Mouse (Mus musculus): ENCODE measurements at regions not wholly inside any gene's neighbourhood (a gene's known extent, or its start where the extent isn't known, plus 50 kb on each side); places are given as distances from the start of the nearest gene placed in this dataset.
A peak's percentile ranks its signal among the peaks of the same experiment; 100 is the strongest.

DNA sequence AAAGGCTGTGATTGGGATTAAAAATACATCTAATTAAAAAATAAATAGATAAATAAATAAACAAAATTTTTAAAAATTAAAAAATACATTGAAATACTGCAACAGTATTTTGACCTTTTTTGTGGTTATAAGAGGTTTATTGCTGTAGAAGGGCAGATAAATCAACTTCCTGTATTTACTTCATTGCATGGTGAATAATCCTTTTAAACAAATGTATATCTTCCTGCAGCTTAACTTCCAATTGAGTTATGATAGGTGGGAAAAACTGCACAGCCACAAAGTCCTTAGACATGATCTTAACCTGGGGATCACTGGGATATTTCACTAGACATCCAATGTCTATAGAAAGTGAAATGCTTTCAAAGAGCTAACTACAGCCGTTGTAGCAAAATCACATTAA is 402.1 kb upstream of the Dach1 start:
- no peak overlapping the region for H3K27ac ChIP-seq (ENCODE audit: low read depth, low read length)
- H3K9ac ChIP-seq: no peak overlapping the region
- ATAC-seq (no peak), DNase-seq (no peak)
- H3K4me3 ChIP-seq (ENCODE audit: low read depth, low read length): no peak overlapping the region
- 81% methylated on average over 1 of the region's 1 CpGs for WGBS
- TF ChIP-seq CTCF (IDR thresholded peaks at IDR 0.05; ENCODE audit: low read depth): no peak
- H3K27me3 ChIP-seq (ENCODE audit: insufficient read depth, low read length): no peaks in the 10 kb centered on the region
- H3K36me3 ChIP-seq (ENCODE audit: insufficient read depth): no peaks in the 10 kb centered on the region
- H3K4me2 ChIP-seq (ENCODE audit: low read depth): no peak overlapping the region
- no peaks in the 10 kb centered on the region for H3K9me3 ChIP-seq (ENCODE audit: low read length)
- no peaks in the 10 kb centered on the region for H3K4me1 ChIP-seq (ENCODE audit: insufficient read depth)

DNA sequence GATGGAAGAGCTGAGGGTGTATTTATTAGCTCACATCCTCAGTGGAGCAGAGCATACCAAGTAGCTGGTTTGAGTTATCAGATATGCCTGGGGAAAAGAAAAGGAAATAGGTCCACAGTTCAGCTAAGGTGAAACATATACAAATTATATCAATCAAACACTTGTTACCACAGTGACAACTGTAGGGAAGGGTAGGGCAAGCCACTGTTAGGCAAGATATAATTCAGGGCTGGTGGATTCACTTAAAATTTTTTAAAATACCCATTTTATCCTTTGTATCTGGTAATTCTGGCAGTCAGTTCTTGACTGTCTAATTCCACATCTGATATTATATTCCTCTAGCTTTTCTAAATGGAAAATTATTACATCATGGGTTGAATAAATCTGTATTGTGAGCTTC is 392.4 kb upstream of the Dach1 start:
- no peak for TF ChIP-seq CTCF (IDR thresholded peaks at IDR 0.05; ENCODE audit: low read depth)
- no peaks in the 10 kb centered on the region for H3K4me1 ChIP-seq (ENCODE audit: insufficient read depth)
- no peaks in the 10 kb centered on the region for H3K9me3 ChIP-seq (ENCODE audit: low read length)
- no peak overlapping the region for H3K9ac ChIP-seq
- H3K27ac ChIP-seq (ENCODE audit: low read depth, low read length): no peak overlapping the region
- H3K4me2 ChIP-seq (ENCODE audit: low read depth): no peak overlapping the region
- ATAC-seq (no peak), DNase-seq (no peak)
- H3K4me3 ChIP-seq (ENCODE audit: low read depth, low read length): no peak overlapping the region
- no peaks in the 10 kb centered on the region for H3K27me3 ChIP-seq (ENCODE audit: insufficient read depth, low read length)
- no peaks in the 10 kb centered on the region for H3K36me3 ChIP-seq (ENCODE audit: insufficient read depth)

DNA sequence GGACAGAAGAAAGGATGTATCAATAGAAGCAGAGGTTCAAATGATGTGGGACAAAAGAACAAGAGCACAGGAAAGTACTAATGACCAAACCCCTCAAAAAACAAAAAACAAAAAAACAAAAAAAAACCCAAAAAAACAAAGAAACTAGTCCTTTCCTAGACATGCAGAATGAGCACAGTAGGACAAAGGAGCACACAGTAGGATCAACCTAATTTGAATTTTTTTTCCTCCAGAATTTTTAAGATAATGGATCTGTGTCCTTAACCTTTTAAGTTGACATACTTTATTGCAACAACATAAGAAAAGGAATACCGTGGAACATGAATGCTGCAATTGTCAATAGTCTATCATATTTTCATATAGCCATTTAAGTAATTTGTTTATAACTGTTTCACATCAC is 370.2 kb upstream of the Dach1 start:
- no peak overlapping the region for H3K9ac ChIP-seq
- no peak for ATAC-seq
- WGBS: 100% methylated on average over 1 of the region's 1 CpGs
- no peak overlapping the region for H3K4me3 ChIP-seq (ENCODE audit: low read depth, low read length)
- H3K36me3 ChIP-seq (ENCODE audit: insufficient read depth): no peaks in the 10 kb centered on the region
- peaks cover 3% of the 10 kb centered on the region; the same call in 1 of the 2 replicates for H3K27me3 ChIP-seq (ENCODE audit: insufficient read depth, low read length)
- H3K9me3 ChIP-seq (ENCODE audit: low read length): no peaks in the 10 kb centered on the region
- TF ChIP-seq CTCF (IDR thresholded peaks at IDR 0.05; ENCODE audit: low read depth): no peak
- H3K27ac ChIP-seq (ENCODE audit: low read depth, low read length): no peak overlapping the region
- no peak for DNase-seq
- H3K4me1 ChIP-seq (ENCODE audit: insufficient read depth): no peaks in the 10 kb centered on the region
- H3K4me2 ChIP-seq (ENCODE audit: low read depth): no peak overlapping the region

DNA sequence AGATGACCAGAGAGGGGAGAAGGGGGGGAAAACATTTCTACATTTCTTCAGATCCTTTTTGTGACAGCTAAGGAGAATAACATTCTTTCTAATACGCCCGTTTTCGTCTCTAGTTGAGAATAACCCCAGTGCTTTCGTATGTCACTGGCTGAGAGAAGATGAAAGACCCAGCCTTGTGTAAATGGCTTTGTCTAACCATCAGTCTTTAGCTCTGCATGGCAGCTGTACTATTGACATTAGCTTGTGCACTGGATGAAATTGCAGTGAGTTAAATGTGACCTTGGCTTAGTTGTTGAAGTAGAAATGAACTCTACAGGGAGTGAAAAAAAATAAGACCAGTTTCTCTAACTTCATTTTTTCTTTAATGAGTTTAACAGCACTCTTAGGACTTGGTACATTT is 368.7 kb upstream of the Dach1 start:
- H3K9me3 ChIP-seq (ENCODE audit: low read length): no peaks in the 10 kb centered on the region
- H3K27me3 ChIP-seq (ENCODE audit: insufficient read depth, low read length): peaks cover 3% of the 10 kb centered on the region; the same call in 1 of the 2 replicates
- no peak overlapping the region for H3K27ac ChIP-seq (ENCODE audit: low read depth, low read length)
- no peak overlapping the region for H3K4me2 ChIP-seq (ENCODE audit: low read depth)
- H3K4me3 ChIP-seq (ENCODE audit: low read depth, low read length): no peak overlapping the region
- no peak overlapping the region for H3K9ac ChIP-seq
- H3K36me3 ChIP-seq (ENCODE audit: insufficient read depth): no peaks in the 10 kb centered on the region
- 24% methylated on average over 4 of the region's 4 CpGs for WGBS
- H3K4me1 ChIP-seq (ENCODE audit: insufficient read depth): no peaks in the 10 kb centered on the region
- TF ChIP-seq CTCF (IDR thresholded peaks at IDR 0.05; ENCODE audit: low read depth): no peak
- DNase-seq: no peak
- ATAC-seq: no peak

DNA sequence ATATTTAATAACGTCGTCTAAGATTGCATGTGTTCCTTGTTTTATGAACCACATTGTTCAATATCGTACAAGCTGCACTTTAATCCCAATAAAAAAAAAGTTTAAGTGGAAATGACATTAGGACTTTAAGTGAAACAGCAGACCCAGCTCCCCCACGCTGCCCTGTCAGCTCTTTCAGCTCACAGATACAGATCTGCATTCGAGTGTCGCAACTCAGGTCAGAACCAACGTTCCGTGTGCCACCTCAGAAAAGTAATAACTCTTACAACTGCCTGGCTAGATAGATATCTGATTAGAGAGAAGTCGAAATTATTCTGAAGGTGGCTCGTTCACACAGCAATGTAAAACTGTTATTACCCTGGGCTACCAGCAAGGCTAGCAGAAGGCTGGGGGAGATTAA is 364.0 kb upstream of the Dach1 start:
- ATAC-seq: no peak
- TF ChIP-seq CTCF (IDR thresholded peaks at IDR 0.05; ENCODE audit: low read depth): no peak
- H3K9me3 ChIP-seq (ENCODE audit: low read length): no peaks in the 10 kb centered on the region
- WGBS: 81% methylated on average over 10 of the region's 10 CpGs
- no peak overlapping the region for H3K4me3 ChIP-seq (ENCODE audit: low read depth, low read length)
- no peaks in the 10 kb centered on the region for H3K4me1 ChIP-seq (ENCODE audit: insufficient read depth)
- H3K36me3 ChIP-seq (ENCODE audit: insufficient read depth): no peaks in the 10 kb centered on the region
- peaks cover 3% of the 10 kb centered on the region; the same call in 1 of the 2 replicates for H3K27me3 ChIP-seq (ENCODE audit: insufficient read depth, low read length)
- no peak overlapping the region for H3K4me2 ChIP-seq (ENCODE audit: low read depth)
- H3K9ac ChIP-seq: no peak overlapping the region
- H3K27ac ChIP-seq (ENCODE audit: low read depth, low read length): peak overlapping the region; percentile 3; the same call in 1 of the 2 replicates
- DNase-seq: no peak

DNA sequence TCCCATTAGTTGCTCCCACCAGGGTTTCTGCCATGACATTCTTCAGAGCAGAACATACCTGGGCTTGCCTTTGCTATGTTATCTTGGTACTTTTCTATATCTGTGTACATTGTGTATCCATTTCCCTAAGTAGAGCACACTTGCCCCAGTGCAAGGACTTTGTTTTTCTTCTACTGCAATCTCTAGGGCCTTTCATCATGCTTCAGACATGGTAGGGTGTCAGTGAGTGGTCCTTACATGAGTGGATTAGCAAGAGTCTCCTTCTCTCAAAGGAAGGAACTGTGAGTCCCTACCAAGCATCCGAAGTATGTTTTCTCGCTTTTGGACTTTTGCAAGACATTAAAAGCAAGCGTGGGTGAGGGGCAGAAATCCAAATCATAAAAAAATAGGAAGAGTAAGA is 351.4 kb upstream of the Dach1 start:
- H3K4me1 ChIP-seq (ENCODE audit: insufficient read depth): no peaks in the 10 kb centered on the region
- no peaks in the 10 kb centered on the region for H3K9me3 ChIP-seq (ENCODE audit: low read length)
- H3K27ac ChIP-seq (ENCODE audit: low read depth, low read length): no peak overlapping the region
- H3K4me3 ChIP-seq (ENCODE audit: low read depth, low read length): no peak overlapping the region
- ATAC-seq: no peak
- no peaks in the 10 kb centered on the region for H3K36me3 ChIP-seq (ENCODE audit: insufficient read depth)
- no peak overlapping the region for H3K9ac ChIP-seq
- DNase-seq: no peak
- no peaks in the 10 kb centered on the region for H3K27me3 ChIP-seq (ENCODE audit: insufficient read depth, low read length)
- no peak for TF ChIP-seq CTCF (IDR thresholded peaks at IDR 0.05; ENCODE audit: low read depth)
- no peak overlapping the region for H3K4me2 ChIP-seq (ENCODE audit: low read depth)
- 99% methylated on average over 3 of the region's 3 CpGs for WGBS

DNA sequence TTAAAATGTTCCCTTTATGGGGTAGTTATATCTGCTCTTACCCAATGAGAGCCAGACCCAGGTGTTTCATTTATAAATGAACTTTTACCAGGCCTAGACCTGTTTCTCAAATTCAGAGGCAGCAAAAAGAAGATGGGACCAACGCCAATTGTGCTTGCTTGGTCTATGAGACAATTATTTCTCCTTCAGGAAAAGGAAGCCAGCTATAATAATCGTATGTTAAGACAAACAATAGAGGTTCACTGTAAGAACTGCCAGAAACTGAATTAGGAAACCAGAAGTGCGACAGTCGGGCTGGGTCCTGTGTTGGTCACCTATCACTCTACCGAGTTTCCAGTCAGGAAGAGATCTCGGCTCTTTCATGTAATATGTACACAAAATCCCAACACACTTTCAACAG is 335.8 kb upstream of the Dach1 start:
- no peaks in the 10 kb centered on the region for H3K4me1 ChIP-seq (ENCODE audit: insufficient read depth)
- ATAC-seq: no peak
- DNase-seq: no peak
- WGBS: 80% methylated on average over 6 of the region's 6 CpGs
- no peaks in the 10 kb centered on the region for H3K36me3 ChIP-seq (ENCODE audit: insufficient read depth)
- TF ChIP-seq CTCF (IDR thresholded peaks at IDR 0.05; ENCODE audit: low read depth): no peak
- H3K9ac ChIP-seq: no peak overlapping the region
- no peaks in the 10 kb centered on the region for H3K27me3 ChIP-seq (ENCODE audit: insufficient read depth, low read length)
- no peak overlapping the region for H3K4me2 ChIP-seq (ENCODE audit: low read depth)
- H3K4me3 ChIP-seq (ENCODE audit: low read depth, low read length): no peak overlapping the region
- no peaks in the 10 kb centered on the region for H3K9me3 ChIP-seq (ENCODE audit: low read length)
- no peak overlapping the region for H3K27ac ChIP-seq (ENCODE audit: low read depth, low read length)

DNA sequence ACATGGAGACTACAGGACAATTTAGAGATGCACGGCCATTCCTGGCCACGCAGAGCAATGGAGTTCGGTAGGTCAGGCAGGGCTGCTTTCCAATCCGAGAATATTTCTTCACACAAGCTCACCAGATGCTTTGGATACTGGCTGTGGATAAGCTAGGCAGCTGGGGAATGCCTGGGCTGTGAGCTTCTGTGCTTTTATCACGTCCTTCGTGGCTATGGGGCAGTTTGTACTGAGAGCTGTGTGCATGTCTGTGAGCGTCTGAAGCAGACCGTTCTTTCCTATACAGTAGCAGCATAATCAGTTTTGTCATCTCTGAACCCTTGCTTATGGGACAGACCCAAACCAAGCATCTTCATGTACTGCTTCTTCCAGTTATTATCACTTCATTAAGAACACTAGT is 307.9 kb upstream of the Dach1 start:
- H3K9me3 ChIP-seq (ENCODE audit: low read length): no peaks in the 10 kb centered on the region
- H3K4me2 ChIP-seq (ENCODE audit: low read depth): no peak overlapping the region
- WGBS: 85% methylated on average over 8 of the region's 8 CpGs
- H3K36me3 ChIP-seq (ENCODE audit: insufficient read depth): no peaks in the 10 kb centered on the region
- no peaks in the 10 kb centered on the region for H3K27me3 ChIP-seq (ENCODE audit: insufficient read depth, low read length)
- DNase-seq: no peak
- no peak overlapping the region for H3K4me3 ChIP-seq (ENCODE audit: low read depth, low read length)
- no peak overlapping the region for H3K27ac ChIP-seq (ENCODE audit: low read depth, low read length)
- no peak overlapping the region for H3K9ac ChIP-seq
- no peak for ATAC-seq
- H3K4me1 ChIP-seq (ENCODE audit: insufficient read depth): no peaks in the 10 kb centered on the region
- TF ChIP-seq CTCF (IDR thresholded peaks at IDR 0.05; ENCODE audit: low read depth): no peak

All from forebrain, postnatal 0 days (tissue).